In the genomic region with DNA sequence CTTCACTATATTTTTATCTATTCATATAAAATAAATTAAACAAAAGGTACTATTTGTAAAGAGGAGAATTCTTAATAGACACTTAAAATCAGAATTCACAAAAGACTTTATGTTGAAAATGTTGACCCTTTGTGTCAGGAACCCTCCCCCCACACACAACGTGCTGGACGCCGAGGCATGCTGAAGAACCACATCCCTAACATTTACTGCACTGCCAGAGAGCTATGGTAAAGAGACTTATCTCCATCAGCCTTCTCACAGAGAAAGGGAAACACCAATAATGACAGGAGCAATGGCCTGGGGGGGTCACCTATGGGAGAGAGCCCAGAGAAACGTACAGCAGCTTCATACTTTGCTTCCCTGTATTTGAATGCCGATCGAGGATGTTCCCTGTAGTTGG, we compare ENCODE assay signal across 34 mouse cellular contexts.
"Had no signal": no experiment of that assay in that cellular context is flagged by ENCODE, and none has a peak within 500 bp of the region (broad histone marks: within the 10 kb centered on the region; RNA-seq: fewer than 3 reads in every experiment).

No protein-coding gene starts in this region.

- H3K36me3 ChIP-seq: heart, embryonic 15.5 days; hindbrain, embryonic 13.5 days had no signal

- H3K27me3 ChIP-seq: heart, embryonic 12.5 days; heart, embryonic 13.5 days; heart, embryonic 15.5 days; hindbrain, embryonic 12.5 days; hindbrain, embryonic 13.5 days; hindbrain, embryonic 15.5 days; intestine, embryonic 15.5 days; kidney, embryonic 15.5 days had no signal

- H3K4me3 ChIP-seq: heart, embryonic 10.5 days; heart, embryonic 12.5 days; heart, embryonic 13.5 days; heart, embryonic 15.5 days; hindbrain, embryonic 10.5 days; hindbrain, embryonic 12.5 days; hindbrain, embryonic 13.5 days; hindbrain, embryonic 15.5 days; intestine, embryonic 15.5 days; kidney, embryonic 15.5 days; layer of hippocampus, adult 2 months had no signal

- H3K27ac ChIP-seq: heart, embryonic 10.5 days; heart, embryonic 13.5 days; heart, embryonic 15.5 days; hindbrain, embryonic 10.5 days; hindbrain, embryonic 12.5 days; hindbrain, embryonic 13.5 days; hindbrain, embryonic 14.5 days; hindbrain, embryonic 15.5 days; hindbrain, postnatal 0 days; intestine, embryonic 15.5 days; kidney, embryonic 15.5 days; kidney, postnatal 0 days; layer of hippocampus, adult 2 months had no signal

- H3K9ac ChIP-seq: heart, embryonic 12.5 days; heart, embryonic 13.5 days; heart, embryonic 15.5 days; hindbrain, embryonic 12.5 days; hindbrain, embryonic 13.5 days; hindbrain, embryonic 14.5 days; hindbrain, embryonic 15.5 days; intestine, embryonic 15.5 days; kidney, embryonic 15.5 days had no signal

- H3K4me2 ChIP-seq: heart, embryonic 11.5 days; heart, embryonic 12.5 days; heart, embryonic 13.5 days; heart, embryonic 15.5 days; hindbrain, embryonic 12.5 days; hindbrain, embryonic 13.5 days; hindbrain, embryonic 14.5 days; hindbrain, embryonic 15.5 days; intestine, embryonic 15.5 days; kidney, embryonic 15.5 days had no signal

- H3K9me3 ChIP-seq: heart, embryonic 10.5 days; heart, embryonic 12.5 days; heart, embryonic 13.5 days; heart, embryonic 15.5 days; hindbrain, embryonic 10.5 days; hindbrain, embryonic 12.5 days; hindbrain, embryonic 13.5 days; hindbrain, embryonic 15.5 days; intestine, embryonic 15.5 days; kidney, embryonic 15.5 days had no signal

- DNase-seq: heart, postnatal 10 days; heart, postnatal 14 days; heart, postnatal 36 days; kidney, adult 11 months; kidney, adult 18-20 months; kidney, adult 2 months; kidney, adult 8-10 months; kidney, adult 9 months; kidney, postnatal 10 days; kidney, postnatal 14 days; kidney, postnatal 25 days; kidney, postnatal 36 days; kidney, postnatal 4 days; layer of hippocampus, adult 9-11 months; layer of hippocampus, postnatal 36 days had no signal

- ATAC-seq: hindbrain, embryonic 16.5 days; hindbrain, postnatal 0 days; inflammation-experienced regulatory T-cells, adult 6 months; intestine, embryonic 15.5 days; intestine, embryonic 16.5 days; intestine, postnatal 0 days had no signal

- H3K4me1 ChIP-seq: heart, embryonic 12.5 days; heart, embryonic 15.5 days; hindbrain, embryonic 12.5 days; hindbrain, embryonic 13.5 days; hindbrain, embryonic 15.5 days; intestine, embryonic 15.5 days; kidney, embryonic 15.5 days had no signal
